Mouse (Mus musculus): ENCODE measurements around the gene Tbc1d22a. TPM values are rescaled to one million over a fixed set of nuclear protein-coding genes. Genes with fewer than 3 reads are reported as not detected.

Gene Tbc1d22a
- total and polyA plus RNA-seq, 3 experiments: 15.1 to 21.1 TPM; not detected in 1

- Histone ChIP-seq H3K9me3 (replicated peaks; ENCODE audit: insufficient read depth, low read length) (no peaks in the 10 kb centered on the region), H3K27me3 (ENCODE audit: control insufficient read depth in 1 of 2, insufficient read depth in 2 of 2, low read length in 2 of 2) (no peaks in the 10 kb centered on the region), H3K4me3 (ENCODE audit: control insufficient read depth in 1 of 2, insufficient read depth in 1 of 2, low read depth in 2 of 2, low read length in 2 of 2) (no peak overlapping the region), H3K9ac (ENCODE audit: control insufficient read depth, low read depth, low read length, poor library complexity, severe bottlenecking) (no peak overlapping the region), H3K4me1 (ENCODE audit: control insufficient read depth in 1 of 2, insufficient read depth in 2 of 2, low read length in 2 of 2) (no peaks in the 10 kb centered on the region), H3K79me2 (ENCODE audit: control insufficient read depth, insufficient read depth, low read length, poor library complexity) (no peaks in the 10 kb centered on the region), H3K27ac (ENCODE audit: control insufficient read depth, low read depth, low read length) (no peak overlapping the region), H3K36me3 (ENCODE audit: control insufficient read depth in 1 of 2, insufficient read depth in 2 of 2, low read length in 2 of 2) (no peaks in the 10 kb centered on the region)
- DNase-seq (ENCODE audit: low read depth, low spot score): no peak
- TF ChIP-seq CHD2 (IDR thresholded peaks at IDR 0.05; ENCODE audit: low read length): no peak
- TF ChIP-seq SIN3A (IDR thresholded peaks at IDR 0.05; ENCODE audit: low read length): no peak
- no peak for TF ChIP-seq UBTF (IDR thresholded peaks at IDR 0.05; ENCODE audit: borderline replicate concordance, insufficient read depth, low read depth, low read length)
- no peak for TF ChIP-seq JUND (IDR thresholded peaks at IDR 0.05; ENCODE audit: low read depth, low read length)
- no peak for TF ChIP-seq MEF2A (IDR thresholded peaks at IDR 0.05; ENCODE audit: extremely low read depth, insufficient replicate concordance, low read depth, low read length, poor library complexity, severe bottlenecking)
- no peak for TF ChIP-seq MXI1 (IDR thresholded peaks at IDR 0.05; ENCODE audit: low read depth, low read length)
- TF ChIP-seq ZNF384 (IDR thresholded peaks at IDR 0.05; ENCODE audit: low read depth, low read length): no peak
- TF ChIP-seq POLR2AphosphoS5 (IDR thresholded peaks at IDR 0.05; ENCODE audit: borderline replicate concordance, low read depth, low read length): no peak
- no peak for TF ChIP-seq ELF1 (IDR thresholded peaks at IDR 0.05; ENCODE audit: low read depth, low read length)
- no peak for TF ChIP-seq MAFK (IDR thresholded peaks at IDR 0.05; ENCODE audit: borderline replicate concordance, low read depth, low read length)
- no peak for TF ChIP-seq ZKSCAN1 (IDR thresholded peaks at IDR 0.05; ENCODE audit: low read depth, low read length)
Observed at GRCm38 (mm10) chr15:86173136-86173985, 40.9 kb upstream of the Tbc1d22a start.

GRCm38 (mm10) chr15:86175253-86176050 is 38.8 kb upstream of the Tbc1d22a start:
- Histone ChIP-seq H3K36me3 (ENCODE audit: control insufficient read depth in 1 of 2, insufficient read depth in 2 of 2, low read length in 2 of 2) (peaks cover 0 to 8% of the 10 kb centered on the region in 2 experiments; a peak in 2 of 4 replicates), H3K9me3 (replicated peaks; ENCODE audit: insufficient read depth, low read length) (no peaks in the 10 kb centered on the region), H3K27me3 (ENCODE audit: control insufficient read depth in 1 of 2, insufficient read depth in 2 of 2, low read length in 2 of 2) (no peaks in the 10 kb centered on the region), H3K9ac (ENCODE audit: control insufficient read depth, low read depth, low read length, poor library complexity, severe bottlenecking) (no peak overlapping the region), H3K27ac (ENCODE audit: control insufficient read depth, low read depth, low read length) (no peak overlapping the region), H3K4me1 (ENCODE audit: control insufficient read depth in 1 of 2, insufficient read depth in 2 of 2, low read length in 2 of 2) (peaks cover 3 to 4% of the 10 kb centered on the region in 2 experiments; a peak in 1 of 4 replicates), H3K4me3 (ENCODE audit: control insufficient read depth in 1 of 2, insufficient read depth in 1 of 2, low read depth in 2 of 2, low read length in 2 of 2) (no peak overlapping the region), H3K79me2 (ENCODE audit: control insufficient read depth, insufficient read depth, low read length, poor library complexity) (no peaks in the 10 kb centered on the region)
- DNase-seq (ENCODE audit: low read depth, low spot score): no peak
- no peak for TF ChIP-seq TCF12 (IDR thresholded peaks at IDR 0.05; ENCODE audit: low read depth, low read length)
- TF ChIP-seq UBTF (IDR thresholded peaks at IDR 0.05; ENCODE audit: borderline replicate concordance, insufficient read depth, low read depth, low read length): no peak

Data from MEL (cell line).